Mouse (Mus musculus): ENCODE measurements around the gene Pdcd7. TPM values are rescaled to one million over a fixed set of nuclear protein-coding genes. Genes with fewer than 3 reads are reported as not detected.

Pdcd7 gene
- total and polyA plus RNA-seq, 3 experiments = 22.8 to 34.5 TPM; not detected in 1

DNA sequence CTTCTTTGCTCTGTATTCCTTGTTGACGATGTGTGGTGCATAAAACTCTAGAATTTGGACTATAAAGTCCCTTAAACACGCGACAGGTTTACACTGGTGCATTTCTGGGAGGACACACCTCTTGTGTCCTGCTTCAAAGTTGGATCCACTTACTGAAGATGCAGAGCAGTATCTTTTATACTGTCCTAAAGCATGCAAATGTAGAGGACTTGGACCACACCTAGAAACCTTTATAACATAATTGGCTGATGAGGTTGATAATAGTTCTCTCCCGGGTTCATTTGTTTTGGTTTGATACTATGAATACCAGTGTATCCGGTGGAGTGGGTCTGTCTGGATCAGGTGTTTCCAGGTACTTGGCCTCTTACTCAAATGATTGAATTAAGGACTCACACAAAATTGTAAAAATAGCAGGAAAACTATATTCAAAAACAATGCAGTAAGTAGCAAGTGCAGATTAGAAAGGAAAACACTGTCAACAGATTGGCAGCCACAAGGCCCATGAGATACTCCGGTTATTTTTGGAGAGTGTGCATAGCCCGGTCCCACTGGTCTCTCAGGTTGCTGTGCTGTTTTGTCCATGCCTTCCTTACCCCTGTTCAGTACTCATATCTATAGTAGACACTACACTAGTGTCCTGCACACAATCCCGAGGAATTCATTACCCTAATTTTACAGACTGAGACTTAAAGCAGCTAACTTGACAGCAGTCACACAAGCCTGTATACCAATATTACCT lies 1.4 kb downstream of the Pdcd7 start:
- H3K4me3 ChIP-seq (ENCODE audit: control insufficient read depth in 1 of 2, insufficient read depth in 1 of 2, low read depth in 2 of 2, low read length in 2 of 2) = peak overlapping the region; percentile 65 to 95
- H3K4me1 ChIP-seq (ENCODE audit: control insufficient read depth in 1 of 2, insufficient read depth in 2 of 2, low read length in 2 of 2) = peaks cover 0 to 14% of the 10 kb centered on the region in 2 experiments
- H3K9ac ChIP-seq (ENCODE audit: control insufficient read depth, low read depth, low read length, poor library complexity, severe bottlenecking) = peak overlapping the region; percentile 89
- no peak for TF ChIP-seq USF2 (IDR thresholded peaks at IDR 0.05; ENCODE audit: borderline replicate concordance in 1 of 2, insufficient read depth in 1 of 2, low read depth in 1 of 2, low read length in 2 of 2)
- no peak for TF ChIP-seq CTCF (IDR thresholded peaks at IDR 0.05 in 2 of 3, conservative IDR thresholded peaks at IDR 0.05 in 1 of 3; ENCODE audit: control insufficient read depth in 1 of 3, insufficient read depth in 1 of 3, low read depth in 2 of 3, low read length in 3 of 3, poor library complexity in 1 of 3, severe bottlenecking in 1 of 3)
- no peak for TF ChIP-seq USF1 (IDR thresholded peaks at IDR 0.05; ENCODE audit: low read depth, low read length)
- no peak for TF ChIP-seq RAD21 (IDR thresholded peaks at IDR 0.05; ENCODE audit: low read depth, low read length)
- TF ChIP-seq TBP (IDR thresholded peaks at IDR 0.05; ENCODE audit: low read depth, low read length) = 0 out of 2 replicates have a peak, but pooled peaks have one; percentile 42
- peak; percentile 53 for TF ChIP-seq SIN3A (IDR thresholded peaks at IDR 0.05; ENCODE audit: low read length)
- TF ChIP-seq POLR2AphosphoS2 (IDR thresholded peaks at IDR 0.05; ENCODE audit: low read length) = no peak
- TF ChIP-seq MXI1 (IDR thresholded peaks at IDR 0.05; ENCODE audit: low read depth, low read length) = 0 out of 2 replicates have a peak, but pooled peaks have one; percentile 49
- H3K79me2 ChIP-seq (ENCODE audit: control insufficient read depth, insufficient read depth, low read length, poor library complexity) = peaks cover 54% of the 10 kb centered on the region
- DNase-seq (ENCODE audit: low read depth, low spot score) = peak; percentile 21
- H3K27me3 ChIP-seq (ENCODE audit: control insufficient read depth in 1 of 2, insufficient read depth in 2 of 2, low read length in 2 of 2) = no peaks in the 10 kb centered on the region
- no peaks in the 10 kb centered on the region for H3K9me3 ChIP-seq (replicated peaks; ENCODE audit: insufficient read depth, low read length)
- H3K27ac ChIP-seq (ENCODE audit: control insufficient read depth, low read depth, low read length) = peak overlapping the region; percentile 56
- peaks cover 0 to 24% of the 10 kb centered on the region in 2 experiments; a peak in 2 of 4 replicates for H3K36me3 ChIP-seq (ENCODE audit: control insufficient read depth in 1 of 2, insufficient read depth in 2 of 2, low read length in 2 of 2)

DNA sequence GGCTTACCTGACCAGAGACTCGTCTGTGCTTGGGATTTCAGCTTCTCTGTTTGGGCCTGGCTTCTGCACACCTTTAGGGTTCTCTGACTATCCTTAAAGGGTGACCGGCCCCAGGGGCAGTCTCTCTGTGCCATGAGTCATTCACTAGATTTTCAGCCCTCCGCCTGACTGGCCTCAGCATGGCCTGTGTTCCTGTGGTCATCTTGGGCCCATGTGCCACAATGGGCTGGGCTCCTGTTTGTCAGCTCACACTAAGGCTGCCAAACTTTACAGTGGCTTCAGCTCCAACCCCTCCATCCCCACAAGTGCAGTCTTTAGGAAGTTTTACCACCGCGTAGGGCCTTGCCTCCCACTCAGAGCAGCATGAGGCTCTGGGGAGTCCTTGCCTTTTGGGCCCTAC lies 7.3 kb downstream of the Pdcd7 start:
- H3K27me3 ChIP-seq (ENCODE audit: control insufficient read depth in 1 of 2, insufficient read depth in 2 of 2, low read length in 2 of 2) = no peaks in the 10 kb centered on the region
- peaks cover 0 to 7% of the 10 kb centered on the region in 2 experiments; a peak in 2 of 4 replicates for H3K4me1 ChIP-seq (ENCODE audit: control insufficient read depth in 1 of 2, insufficient read depth in 2 of 2, low read length in 2 of 2)
- no peak overlapping the region for H3K27ac ChIP-seq (ENCODE audit: control insufficient read depth, low read depth, low read length)
- DNase-seq (ENCODE audit: low read depth, low spot score) = no peak
- TF ChIP-seq E2F4 (IDR thresholded peaks at IDR 0.05; ENCODE audit: borderline replicate concordance, low read depth, low read length) (no peak), MXI1 (IDR thresholded peaks at IDR 0.05; ENCODE audit: low read depth, low read length) (no peak), GATA1 (IDR thresholded peaks at IDR 0.05; ENCODE audit: low read depth, low read length) (no peak), RCOR1 (IDR thresholded peaks at IDR 0.05; ENCODE audit: low read depth, low read length) (no peak), MEF2A (IDR thresholded peaks at IDR 0.05; ENCODE audit: extremely low read depth, insufficient replicate concordance, low read depth, low read length, poor library complexity, severe bottlenecking) (no peak), ZKSCAN1 (IDR thresholded peaks at IDR 0.05; ENCODE audit: low read depth, low read length) (no peak), ZMIZ1 (IDR thresholded peaks at IDR 0.05; ENCODE audit: low read depth, low read length) (no peak), JUND (IDR thresholded peaks at IDR 0.05; ENCODE audit: low read depth, low read length) (no peak), CHD1 (IDR thresholded peaks at IDR 0.05; ENCODE audit: low read depth, low read length) (no peak), ETS1 (IDR thresholded peaks at IDR 0.05; ENCODE audit: low read depth, low read length) (no peak), MAX (IDR thresholded peaks at IDR 0.05; ENCODE audit: low read length) (no peak), CTCF (IDR thresholded peaks at IDR 0.05 in 2 of 3, conservative IDR thresholded peaks at IDR 0.05 in 1 of 3; ENCODE audit: control insufficient read depth in 1 of 3, insufficient read depth in 1 of 3, low read depth in 2 of 3, low read length in 3 of 3, poor library complexity in 1 of 3, severe bottlenecking in 1 of 3) (no peak), ELF1 (IDR thresholded peaks at IDR 0.05; ENCODE audit: low read depth, low read length) (no peak), MYC (IDR thresholded peaks at IDR 0.05; ENCODE audit: low read depth, low read length) (no peak), HCFC1 (IDR thresholded peaks at IDR 0.05; ENCODE audit: low read depth, low read length) (no peak), TCF12 (IDR thresholded peaks at IDR 0.05; ENCODE audit: low read depth, low read length) (no peak)
- no peaks in the 10 kb centered on the region for H3K9me3 ChIP-seq (replicated peaks; ENCODE audit: insufficient read depth, low read length)
- H3K36me3 ChIP-seq (ENCODE audit: control insufficient read depth in 1 of 2, insufficient read depth in 2 of 2, low read length in 2 of 2) = peaks cover 3 to 15% of the 10 kb centered on the region in 2 experiments
- no peak overlapping the region for H3K9ac ChIP-seq (ENCODE audit: control insufficient read depth, low read depth, low read length, poor library complexity, severe bottlenecking)
- H3K79me2 ChIP-seq (ENCODE audit: control insufficient read depth, insufficient read depth, low read length, poor library complexity) = peaks cover 36% of the 10 kb centered on the region
- no peak overlapping the region for H3K4me3 ChIP-seq (ENCODE audit: control insufficient read depth in 1 of 2, insufficient read depth in 1 of 2, low read depth in 2 of 2, low read length in 2 of 2)
